Mouse (Mus musculus) liver, adult 2 months (tissue): ENCODE measurements around the gene Golga4.
"Not testable (repeated sequence)": the region's sequence is repeated elsewhere in the genome, so short reads cannot be mapped to it uniquely, and the experiment has no call there.

ENCODE experiments used
- CTCF ChIP-seq: fragments of 200-500 bp; IDR thresholded peaks from 2 replicates; pipeline ENCODE4 v1.5.1; 2011; ENCODE audit warnings: low read depth, low read length, control low read depth
- POLR2A ChIP-seq: fragments of 200-500 bp; IDR thresholded peaks from 2 replicates; pipeline ENCODE4 v1.6.1; 2011; ENCODE audit warnings: low read length, control low read depth; ENCODE audit not compliant: insufficient read depth; ENCODE audit errors: extremely low read depth

GRCm38 (mm10) chr9:118600393-118600792, 94.3 kb downstream of the Golga4 start:
- TF ChIP-seq POLR2A, CTCF: not testable (repeated sequence)
